Mouse (Mus musculus) heart, postnatal 25 days (tissue): Measurements from ENCODE around the gene Rnf43. TPM values are rescaled to one million over a fixed set of nuclear protein-coding genes. Genes with fewer than 3 reads are reported as not detected.

Experiments
- DNase-seq: peaks from one replicate; pipeline ENCODE4 v3.0.0; 2022; ENCODE audit warnings: low spot score
- intact Hi-C: fragments of 180-260 bp; cut with DNase I; formaldehyde crosslinking; loops from one replicate; pipeline ENCODE4 v1.15.1; 2025
- total RNA-seq, 2 experiments: library from RNA; stranded (reverse); gene quantifications; 2 replicates each; pipeline ENCODE4 v1.2.3; 2021

Rnf43 gene
- total RNA-seq, 2 experiments from 2014 or later: 0.20 to 0.21 TPM

DNA sequence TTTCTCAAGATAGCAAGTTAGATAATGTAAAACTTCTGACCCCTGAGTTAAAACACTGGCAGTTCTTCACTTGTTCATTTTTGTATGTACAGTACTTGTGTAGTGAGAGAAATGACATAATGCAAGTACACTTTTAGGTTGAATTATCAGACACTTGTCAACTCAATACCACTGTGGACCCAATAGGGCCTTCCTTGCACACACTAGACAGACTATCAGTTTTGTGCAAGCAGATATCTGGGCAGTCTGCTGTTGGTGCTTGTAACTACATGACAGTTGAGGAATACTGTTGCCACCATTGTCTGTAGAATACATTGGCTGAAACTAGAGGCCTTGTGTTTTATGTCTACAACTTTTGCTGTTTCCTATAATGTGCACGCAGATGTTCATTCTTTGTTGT is 10.8 kb downstream of the Rnf43 start:
- intact Hi-C loops: no loop called here
- no peak for DNase-seq

DNA sequence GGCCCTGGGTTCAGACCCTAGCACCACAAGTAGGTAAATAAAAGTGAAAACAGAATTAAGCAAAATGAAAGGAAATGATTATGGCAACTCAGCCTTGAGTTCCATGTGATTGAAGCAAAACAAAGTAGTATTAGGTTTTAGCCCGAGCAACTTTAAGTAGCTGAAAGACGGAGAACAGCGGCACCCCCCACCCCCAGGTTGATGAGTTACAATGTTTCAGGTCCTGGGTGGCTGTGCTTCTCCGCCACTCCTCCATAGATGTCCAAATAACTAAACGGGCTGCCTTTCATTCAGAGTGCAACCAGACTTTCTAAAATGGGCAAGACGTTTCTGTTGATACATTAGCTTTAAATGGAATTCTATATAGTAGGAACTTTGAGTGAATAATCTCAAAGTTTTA is 13.1 kb downstream of the Rnf43 start:
- intact Hi-C loops: no loop called here

DNA sequence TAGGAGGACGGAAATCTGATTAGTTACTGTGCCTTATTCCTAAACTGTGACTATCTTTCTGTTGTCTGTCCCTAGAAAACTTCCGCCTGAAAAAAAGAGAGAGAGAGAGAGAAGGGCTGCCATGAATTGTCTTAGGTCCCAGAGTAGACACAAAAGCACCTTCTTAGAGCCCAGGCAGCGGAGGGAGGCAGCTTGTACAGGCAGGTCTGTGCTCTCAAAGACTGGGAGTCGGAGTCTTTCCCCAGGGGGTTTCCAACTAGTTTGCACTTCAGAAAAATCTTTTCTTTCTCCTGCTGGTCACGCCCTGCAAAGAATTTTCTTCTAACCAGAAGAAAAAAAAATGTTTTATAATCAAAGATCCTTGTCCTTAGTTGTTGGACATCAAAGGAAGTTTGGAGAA is 15.2 kb downstream of the Rnf43 start:
- intact Hi-C loops: no loop called here
- no peak for DNase-seq

More for the DNA sequence above, 13.1 kb downstream of the Rnf43 start:
- DNase-seq: no peak

DNA sequence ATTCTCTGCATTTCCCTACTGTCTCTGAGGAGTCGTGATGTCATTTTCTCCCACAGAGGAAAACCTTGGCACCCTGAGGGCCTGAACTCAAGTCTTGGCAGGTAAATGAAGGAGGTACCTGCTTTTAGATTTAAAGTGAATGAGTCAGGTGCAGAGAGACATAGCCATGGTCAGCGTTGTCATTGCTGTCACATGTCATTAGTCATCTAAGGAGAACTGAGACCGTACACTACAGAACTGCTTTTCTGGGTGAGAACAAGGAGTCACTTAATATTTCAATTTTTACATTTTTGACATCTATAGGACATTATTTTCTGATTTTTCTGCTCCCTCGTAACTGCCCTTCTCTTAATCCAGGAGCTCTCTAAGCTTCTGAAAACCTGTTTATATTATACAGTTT is 16.0 kb downstream of the Rnf43 start:
- no peak for DNase-seq

GRCm38 (mm10) chr11:87678976-87679375 is 16.5 kb downstream of the Rnf43 start:
- intact Hi-C loops: no loop called here
- no peak for DNase-seq

More for the DNA sequence above, 16.0 kb downstream of the Rnf43 start:
- intact Hi-C loops: no loop called here

- no peak for DNase-seq
- intact Hi-C loops: no loop called here
Measured at GRCm38 (mm10) chr11:87680786-87681185, 18.3 kb downstream of the Rnf43 start.

GRCm38 (mm10) chr11:87682096-87682495 is 19.6 kb downstream of the Rnf43 start:
- intact Hi-C loops: no loop called here
- no peak for DNase-seq

- no peak for DNase-seq
- intact Hi-C loops: no loop called here
Measured at GRCm38 (mm10) chr11:87682838-87683571, 20.5 kb downstream of the Rnf43 start.

DNA sequence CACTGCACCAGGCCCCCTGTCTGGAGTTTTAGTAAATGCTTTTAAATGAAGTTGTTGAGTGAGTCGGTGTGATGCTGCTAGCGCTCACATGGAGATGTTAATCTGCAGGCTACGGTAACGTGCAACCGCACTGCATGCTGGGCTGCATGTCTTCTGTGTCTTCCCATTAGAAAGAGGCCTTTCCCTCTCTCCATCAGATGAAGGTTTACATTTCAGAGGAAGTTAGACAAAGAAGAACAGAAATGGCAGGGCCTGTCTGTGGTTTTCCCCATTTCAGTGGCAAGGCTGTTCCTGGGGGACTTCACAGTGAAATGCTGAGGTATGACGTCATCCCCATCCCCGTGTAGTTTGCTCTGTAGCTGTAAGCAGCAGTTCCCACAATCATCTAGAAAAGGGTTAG is 23.9 kb downstream of the Rnf43 start:
- no peak for DNase-seq
- intact Hi-C loops: no loop called here

DNA sequence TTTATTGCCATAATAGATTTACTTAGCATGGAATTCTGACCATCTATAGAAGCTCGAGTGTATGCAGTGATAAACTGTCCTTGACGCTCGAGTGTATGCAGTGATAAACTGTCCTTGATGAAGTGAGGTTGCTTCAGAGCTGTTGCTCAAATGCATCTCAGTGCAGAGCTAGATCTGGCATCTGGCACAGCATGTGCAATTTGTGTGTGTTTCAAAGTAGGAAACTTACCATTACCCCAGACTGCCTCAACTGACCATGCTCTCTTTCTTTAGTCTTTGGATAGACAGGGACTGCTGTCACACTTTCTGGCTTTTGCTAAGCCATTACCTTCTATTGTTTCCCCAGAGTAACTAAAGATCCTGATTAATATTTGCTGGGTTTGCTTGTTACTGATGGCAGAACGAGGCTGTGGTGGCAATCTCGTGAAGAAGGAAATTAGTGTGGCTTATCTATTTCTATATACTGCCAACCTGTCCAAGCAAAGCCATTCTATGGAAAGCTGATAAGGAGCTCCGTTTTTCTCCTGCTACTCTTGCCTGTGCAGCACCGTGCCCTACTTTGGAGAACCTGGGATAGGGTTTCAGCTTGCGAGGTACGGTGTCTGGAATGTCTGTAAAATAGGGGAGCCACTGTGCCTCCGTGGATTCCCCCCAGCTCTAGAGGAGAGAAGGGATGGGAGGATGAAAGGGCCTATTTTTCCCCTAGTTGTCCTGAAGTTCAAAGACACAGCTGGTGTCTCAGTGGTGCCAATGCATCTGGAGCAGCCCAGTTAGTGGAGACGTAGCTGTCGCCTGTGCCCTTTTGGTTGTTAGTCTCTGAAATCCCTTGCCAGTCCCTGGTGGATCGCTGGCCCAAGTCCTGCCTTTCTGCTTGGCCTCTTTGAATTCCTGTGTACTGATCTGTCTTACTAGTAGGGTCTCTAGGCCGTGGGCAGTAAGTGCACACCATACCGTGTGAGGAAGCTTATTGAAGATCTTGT is 25.0 kb downstream of the Rnf43 start:
- DNase-seq: no peak
- intact Hi-C loops: no loop called here

GRCm38 (mm10) chr11:87688478-87689203 is 26.1 kb downstream of the Rnf43 start:
- intact Hi-C loops: no loop called here
- no peak for DNase-seq

DNA sequence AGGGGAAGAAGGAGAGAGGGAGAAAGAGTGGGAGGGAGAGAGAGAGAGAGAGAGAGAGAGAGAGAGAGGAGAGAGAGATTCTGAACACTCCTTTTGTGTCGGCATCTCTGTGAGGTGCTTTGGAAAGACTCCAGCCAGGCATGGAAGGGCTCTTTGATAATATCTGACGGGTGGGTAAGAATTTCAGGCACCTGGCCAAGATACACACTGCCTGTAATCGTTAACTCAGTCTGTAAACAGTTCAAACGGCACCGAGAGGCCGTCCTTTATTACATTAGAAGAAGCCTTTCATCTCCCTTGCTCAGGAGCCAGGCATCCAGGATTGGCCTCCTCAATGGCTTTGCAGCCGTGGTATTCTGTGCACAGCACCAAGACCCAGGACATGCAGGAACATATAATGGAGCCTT is 26.9 kb downstream of the Rnf43 start:
- DNase-seq: no peak

GRCm38 (mm10) chr11:87690054-87690740 is 27.7 kb downstream of the Rnf43 start:
- intact Hi-C loops: no loop called here
- DNase-seq: no peak

More for the DNA sequence above, 26.9 kb downstream of the Rnf43 start:
- intact Hi-C loops: no loop called here

GRCm38 (mm10) chr11:87697131-87697682 is 34.7 kb downstream of the Rnf43 start:
- no peak for DNase-seq
- intact Hi-C loops: no loop called here

DNA sequence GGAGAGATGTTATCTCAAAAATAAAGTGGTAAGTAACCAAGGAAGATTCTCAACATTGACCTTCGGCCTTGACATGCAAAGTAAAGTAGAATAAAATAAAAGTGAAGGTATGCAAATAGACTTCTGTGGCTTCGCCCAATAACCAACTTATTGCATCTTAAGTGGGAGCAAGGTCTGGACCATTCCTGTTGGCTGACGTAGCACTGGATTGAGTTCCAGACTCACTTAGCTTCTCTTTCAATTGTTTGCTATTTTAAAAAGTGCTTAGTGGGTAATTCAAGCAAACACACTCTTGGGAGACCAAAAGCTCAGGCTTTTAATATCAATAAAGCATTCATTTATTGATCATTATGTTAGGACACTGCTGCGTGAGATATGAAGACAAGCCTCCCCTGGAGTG is 35.6 kb downstream of the Rnf43 start:
- no peak for DNase-seq
- intact Hi-C loops: no loop called here

GRCm38 (mm10) chr11:87701108-87701507 is 38.6 kb downstream of the Rnf43 start:
- intact Hi-C loops: no loop called here
- DNase-seq: no peak

- DNase-seq: no peak
- intact Hi-C loops: no loop called here
Measured at GRCm38 (mm10) chr11:87701877-87702620, 39.5 kb downstream of the Rnf43 start.

DNA sequence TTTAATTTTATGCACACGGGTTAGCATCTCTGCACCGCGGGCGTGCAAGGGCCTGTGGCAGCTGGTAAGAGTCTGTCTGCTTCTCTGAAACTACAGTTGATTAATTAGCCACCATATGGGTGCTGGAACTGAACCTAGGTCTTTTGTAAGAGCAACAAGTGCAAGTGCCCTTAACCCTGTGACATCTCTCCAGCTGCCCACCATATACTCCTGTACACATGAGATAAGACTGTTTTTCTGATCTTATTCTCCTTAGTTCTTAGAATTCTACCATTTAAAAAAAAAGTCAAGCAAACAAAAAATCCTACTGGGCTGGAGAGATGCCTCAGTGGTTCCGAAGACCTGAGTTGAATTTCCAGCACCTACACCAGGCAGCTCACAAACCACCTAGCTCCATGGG is 41.1 kb downstream of the Rnf43 start:
- intact Hi-C loops: no loop called here
- DNase-seq: no peak

DNA sequence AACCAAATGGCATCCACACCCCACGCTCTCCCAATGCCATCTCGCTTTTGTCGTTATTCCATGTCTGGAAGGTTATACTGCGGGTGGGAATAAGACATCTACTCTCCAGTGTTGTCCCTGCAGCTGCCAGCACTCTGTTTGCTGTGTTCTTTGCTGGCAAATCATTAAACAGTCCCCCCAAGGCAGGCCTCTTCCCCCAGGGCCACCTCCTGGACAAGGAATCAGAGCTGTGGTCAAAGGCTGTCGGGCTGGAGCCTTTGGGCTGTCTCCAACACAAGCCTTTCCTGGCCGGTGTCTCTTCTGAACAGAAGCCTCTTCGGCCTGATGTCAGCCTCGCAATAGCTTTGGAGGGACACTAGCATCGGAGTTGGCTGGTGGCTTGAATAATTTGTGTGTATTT is 41.8 kb downstream of the Rnf43 start:
- intact Hi-C loops: no loop called here
- no peak for DNase-seq
